Mouse (Mus musculus): ENCODE measurements around the gene 6030445D17Rik. TPM values are rescaled to one million over a fixed set of nuclear protein-coding genes. Genes with fewer than 3 reads are reported as not detected.

Gene 6030445D17Rik
- total RNA-seq (2023): not detected

DNA sequence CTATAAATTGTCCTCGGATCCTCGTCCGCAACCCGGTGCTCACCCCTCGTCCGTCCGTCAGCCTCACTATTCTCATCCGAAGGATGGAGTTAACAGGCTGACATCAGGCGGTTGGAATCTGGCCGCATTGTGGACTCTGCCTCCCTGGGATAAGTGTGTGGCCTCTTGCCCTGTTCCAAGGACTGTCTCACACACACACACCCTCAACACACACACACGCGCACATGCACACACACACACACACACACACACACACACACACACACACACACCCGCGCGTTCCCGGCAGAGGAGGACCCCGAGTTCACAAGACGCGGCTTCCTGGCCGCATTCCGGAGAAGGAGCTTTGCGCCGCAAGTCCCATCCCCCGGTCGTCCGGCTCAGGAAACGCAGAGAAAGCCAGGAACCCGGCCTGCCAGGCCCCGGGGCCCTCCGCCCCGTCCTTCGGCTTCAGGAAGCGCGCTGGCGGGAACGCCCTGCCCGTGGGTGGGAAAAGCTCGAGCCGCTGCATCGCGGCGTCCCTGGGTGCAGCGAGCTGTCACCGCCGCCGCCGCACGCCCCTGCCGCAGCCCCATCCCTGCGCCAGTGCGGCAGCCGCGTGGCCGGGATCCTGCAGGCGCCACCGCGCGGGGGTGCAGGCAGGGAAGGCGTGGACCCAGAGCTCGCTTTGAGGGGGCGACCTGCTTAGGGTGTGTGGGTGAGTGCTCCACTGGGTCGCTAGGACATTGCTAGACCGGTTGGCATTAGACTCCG is at the start of gene 6030445D17Rik:
Gene 6030445D17Rik, plus strand, starts transcription at position 165 of the 753 bp plus-strand sequence.

DNA sequence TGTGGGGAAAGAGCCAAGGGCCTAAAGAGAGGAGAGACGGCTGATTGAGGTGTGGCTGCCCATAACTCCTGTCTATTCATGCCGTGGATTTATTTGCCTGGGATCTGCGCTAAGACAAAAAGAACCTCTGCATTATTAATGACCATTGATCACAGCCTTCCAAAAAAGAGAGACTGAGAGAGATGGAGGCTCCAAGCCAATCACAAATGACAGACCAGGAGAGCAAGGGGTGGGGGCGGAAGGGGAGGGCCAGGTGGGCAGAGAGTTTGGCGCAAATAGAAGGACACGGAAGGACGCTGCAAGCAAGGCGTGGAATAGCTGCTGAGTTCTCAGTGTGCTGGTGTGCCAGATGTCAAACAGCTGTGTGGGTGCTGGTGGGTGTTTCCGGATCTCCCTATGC is 38.8 kb upstream of the 6030445D17Rik start, which contains the start of gene Htr1d:
Gene Htr1d, plus strand, starts transcription at position 301 of the 400 bp plus-strand sequence.

GRCm38 (mm10) chr4:136469371-136469903 is 7.4 kb downstream of the 6030445D17Rik start, which contains the start of gene Luzp1:
Luzp1 (plus strand) TSS chr4:136469761.

Other genes starting within 250 kb of the 6030445D17Rik start
- 1 to 10 TPM; 6.0 to 6.2 TPM for gene Tcea3, start 214.5 kb upstream of the 6030445D17Rik start, total RNA-seq (2023)
- gene Zfp46, start 177.6 kb upstream of the 6030445D17Rik start, total RNA-seq (2023): 10 to 100 TPM in 1 of 2 experiments, 1 to 10 TPM in 1; 9.7 to 10.9 TPM
- gene Hnrnpr, start 151.3 kb upstream of the 6030445D17Rik start, total RNA-seq (2023): 10 to 100 TPM; 59.6 to 62.2 TPM
- gene Htr1d, start 38.7 kb upstream of the 6030445D17Rik start, total RNA-seq (2023): not detected
- gene Luzp1, start 7.5 kb downstream of the 6030445D17Rik start, total RNA-seq (2023): 10 to 100 TPM; 11.8 to 13.0 TPM
- 10 to 100 TPM; 39.5 to 46.0 TPM for gene Kdm1a, start 140.5 kb downstream of the 6030445D17Rik start, total RNA-seq (2023)
- not detected for gene Tex46, start 148.2 kb downstream of the 6030445D17Rik start, total RNA-seq (2023)
- gene Lactbl1, start 160.4 kb downstream of the 6030445D17Rik start, total RNA-seq (2023): not detected